Mouse (Mus musculus): ENCODE data around the gene Gm10392. TPM values are rescaled to one million over a fixed set of nuclear protein-coding genes. Genes with fewer than 3 reads are reported as not detected.
A peak's percentile ranks its signal among the peaks of the same experiment; 100 is the strongest.

Gm10392 gene
- polyA plus RNA-seq, 1 experiment from 2014 or later: not detected

DNA sequence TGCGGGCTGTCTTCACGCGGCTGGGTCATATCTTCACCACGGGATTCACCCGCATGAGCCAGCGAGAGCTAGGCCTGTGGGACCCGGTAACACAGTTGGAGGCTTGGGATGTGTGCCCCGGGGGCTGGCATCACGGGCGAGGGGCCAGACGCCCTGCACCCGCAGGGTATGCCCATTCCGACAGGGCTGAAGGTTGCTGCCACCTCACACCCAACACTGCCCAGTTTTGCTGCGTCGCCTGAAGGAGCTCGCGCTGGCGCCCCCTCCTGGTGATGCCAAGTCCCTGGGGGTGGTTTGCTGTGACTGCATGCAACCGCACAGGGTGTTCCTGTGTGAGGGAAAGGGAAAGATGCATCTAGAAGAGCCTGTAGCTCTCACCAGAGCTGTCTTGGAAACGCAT is 51.2 kb downstream of the Gm10392 start:
- Histone ChIP-seq H3K4me3 (replicated peaks) (no peak overlapping the region), H3K4me1 (replicated peaks) (peaks cover 17% of the 10 kb centered on the region), H3K36me3 (peaks cover 33% of the 10 kb centered on the region), H3K27ac (no peak overlapping the region), H3K9ac (replicated peaks) (no peak overlapping the region), H3K4me2 (peak overlapping the region; percentile 35; the same call in 1 of the 2 replicates), H3K27me3 (peaks cover 72% of the 10 kb centered on the region), H3K9me3 (no peaks in the 10 kb centered on the region)
- ATAC-seq (ENCODE audit: insufficient number of reproducible peaks, insufficient read depth, low FRiP score, low TSS enrichment, low read depth): no peak
- 9% methylated on average over 20 of the region's 20 CpGs for WGBS

GRCm38 (mm10) chr11:77467157-77467556 is 51.8 kb downstream of the Gm10392 start:
- Histone ChIP-seq H3K4me3 (replicated peaks) (no peak overlapping the region), H3K36me3 (peaks cover 27% of the 10 kb centered on the region), H3K27ac (no peak overlapping the region), H3K9ac (replicated peaks) (0 out of 2 replicates have a peak overlapping the region, but pooled peaks have one; percentile 18), H3K4me1 (replicated peaks) (peaks cover 19% of the 10 kb centered on the region), H3K4me2 (peak overlapping the region; percentile 35), H3K9me3 (no peaks in the 10 kb centered on the region), H3K27me3 (peaks cover 78% of the 10 kb centered on the region)
- no peak for ATAC-seq (ENCODE audit: insufficient number of reproducible peaks, insufficient read depth, low FRiP score, low TSS enrichment, low read depth)
- 3% methylated on average over 25 of the region's 25 CpGs for WGBS

Other genes starting within 250 kb of the Gm10392 start
- gene Coro6, start 56.8 kb downstream of the Gm10392 start, polyA plus RNA-seq (2016; fragmentation: Nextera tagmentation; extraction: Ambion mirVana): 0.33 and 0.54 TPM in 2 replicates
- 12.9 and 13.1 TPM in 2 replicates for gene Ankrd13b, start 29.5 kb downstream of the Gm10392 start, polyA plus RNA-seq (2016; fragmentation: Nextera tagmentation; extraction: Ambion mirVana)
- gene Git1, start 25.6 kb downstream of the Gm10392 start, polyA plus RNA-seq (2016; fragmentation: Nextera tagmentation; extraction: Ambion mirVana): 10.2 and 10.3 TPM in 2 replicates
- 1.5 and 2.4 TPM in 2 replicates for gene Abhd15, start 4.1 kb downstream of the Gm10392 start, polyA plus RNA-seq (2016; fragmentation: Nextera tagmentation; extraction: Ambion mirVana)
- 49.1 and 53.2 TPM in 2 replicates for gene Trp53i13, start 3.2 kb downstream of the Gm10392 start, polyA plus RNA-seq (2016; fragmentation: Nextera tagmentation; extraction: Ambion mirVana)
- gene Taok1, start 88.6 kb upstream of the Gm10392 start, polyA plus RNA-seq (2016; fragmentation: Nextera tagmentation; extraction: Ambion mirVana): 12.7 and 13.9 TPM in 2 replicates
- gene Nufip2, start 167.0 kb upstream of the Gm10392 start, polyA plus RNA-seq (2016; fragmentation: Nextera tagmentation; extraction: Ambion mirVana): 4.6 and 4.7 TPM in 2 replicates
- 0.28 TPM in 1 of 2 replicates, not detected in the other for gene Cryba1, start 206.1 kb upstream of the Gm10392 start, polyA plus RNA-seq (2016; fragmentation: Nextera tagmentation; extraction: Ambion mirVana)
- gene Myo18a, start 244.0 kb upstream of the Gm10392 start, polyA plus RNA-seq (2016; fragmentation: Nextera tagmentation; extraction: Ambion mirVana): 31.5 and 36.4 TPM in 2 replicates